Mouse (Mus musculus): ENCODE data around the gene Pomgnt1.

Pomgnt1 gene

GRCm38 (mm10) chr4:116123602-116124519 is at the start of gene Pomgnt1, which contains the start of gene Rad54l:
Pomgnt1 (plus strand) TSS chr4:116123840.
Rad54l (minus strand) TSS chr4:116123690.
- peak; percentile 93 to 95 for DNase-seq

- peak in 1 of 2 experiments; percentile 26 for DNase-seq
These were observed 49.4 kb upstream of the Pomgnt1 start for GRCm38 (mm10) chr4:116074145-116074675.

GRCm38 (mm10) chr4:116074861-116075620 is 48.6 kb upstream of the Pomgnt1 start, which contains the start of the genes Uqcrh and Lrrc41:
Uqcrh (minus strand) TSS chr4:116075071.
Lrrc41 (plus strand) TSS chr4:116075269.
- peak; percentile 97 for DNase-seq

GRCm38 (mm10) chr4:116075631-116076368 is 47.8 kb upstream of the Pomgnt1 start:
- DNase-seq: peak; percentile 88

- DNase-seq: peak; percentile 71 to 72
These were observed 47.0 kb upstream of the Pomgnt1 start for GRCm38 (mm10) chr4:116076369-116077231.

GRCm38 (mm10) chr4:116077240-116078095 is 46.2 kb upstream of the Pomgnt1 start:
- DNase-seq: peak in 1 of 2 experiments; percentile 13

- peak; percentile 68 to 79 for DNase-seq
These were observed 35.0 kb upstream of the Pomgnt1 start for GRCm38 (mm10) chr4:116088510-116089249.

GRCm38 (mm10) chr4:116096291-116096690 is 27.3 kb upstream of the Pomgnt1 start:
- DNase-seq: no peak

GRCm38 (mm10) chr4:116097211-116097610 is 26.4 kb upstream of the Pomgnt1 start:
- no peak for DNase-seq

GRCm38 (mm10) chr4:116100959-116101358 is 22.7 kb upstream of the Pomgnt1 start:
- DNase-seq: no peak

- no peak for DNase-seq
These were observed 18.4 kb upstream of the Pomgnt1 start for GRCm38 (mm10) chr4:116105278-116105677.

GRCm38 (mm10) chr4:116110695-116111094 is 12.9 kb upstream of the Pomgnt1 start:
- DNase-seq: no peak

GRCm38 (mm10) chr4:116111486-116111885 is 12.2 kb upstream of the Pomgnt1 start:
- DNase-seq: no peak

GRCm38 (mm10) chr4:116122762-116123161 is 878 bp upstream of the Pomgnt1 start:
- no peak for DNase-seq

- no peak for DNase-seq
These were observed 2.3 kb downstream of the Pomgnt1 start for GRCm38 (mm10) chr4:116125803-116126386.

GRCm38 (mm10) chr4:116127956-116128355 is 4.3 kb downstream of the Pomgnt1 start:
- DNase-seq: no peak

- DNase-seq: no peak
These were observed 9.5 kb downstream of the Pomgnt1 start for GRCm38 (mm10) chr4:116133126-116133525.

- DNase-seq: peak in 1 of 2 experiments; percentile 59
These were observed 11.3 kb downstream of the Pomgnt1 start for GRCm38 (mm10) chr4:116134990-116135389.

- no peak for DNase-seq
These were observed 13.9 kb downstream of the Pomgnt1 start for GRCm38 (mm10) chr4:116137421-116137996.
